Mouse (Mus musculus) cerebellum, postnatal 14 days (tissue): ENCODE results near the gene Foxp1.

Experiments
- DNase-seq, 2 experiments: peaks; one replicate each; pipeline ENCODE4 v3.0.0; 2021; ENCODE audit warnings: mixed read lengths in 2 of 2

The Foxp1 gene

DNA sequence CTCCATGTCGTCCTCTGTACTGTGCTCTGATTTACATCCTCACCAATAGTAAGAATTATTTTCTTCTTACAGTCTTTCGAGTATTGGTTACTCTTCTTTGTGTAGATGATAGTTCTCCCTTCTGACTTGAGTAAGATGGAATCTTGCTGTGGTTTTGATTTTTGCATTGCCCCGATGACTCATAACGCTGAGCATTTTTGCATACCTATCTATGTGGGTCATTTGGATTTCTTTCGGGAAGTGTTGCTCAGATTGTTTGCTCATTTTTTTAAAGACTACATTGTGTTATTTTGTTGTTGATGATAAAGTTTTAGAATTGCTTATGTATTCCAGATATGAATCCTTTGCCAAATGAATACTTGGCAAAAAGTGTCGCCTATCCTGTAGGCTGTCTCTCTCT is 621.3 kb downstream of the Foxp1 start:
- DNase-seq: no peak

GRCm38 (mm10) chr6:98878208-98878607 is 644.3 kb downstream of the Foxp1 start:
- no peak for DNase-seq

GRCm38 (mm10) chr6:98876401-98876800 is 646.1 kb downstream of the Foxp1 start:
- no peak for DNase-seq
